Mouse (Mus musculus) limb, embryonic 14.5 days (tissue): Measurements from ENCODE around the gene Orai3. TPM values are rescaled to one million over a fixed set of nuclear protein-coding genes. Genes with fewer than 3 reads are reported as not detected.
A peak's percentile ranks its signal among the peaks of the same experiment; 100 is the strongest.

ENCODE experiments used
- ATAC-seq: fragments of 200-750 bp; cut with Nextera tagmentation; 2 replicates; pipeline ENCODE4 v1.8.0; 2017; ENCODE audit warnings: low read depth, moderate number of reproducible peaks, moderate TSS enrichment; ENCODE audit not compliant: low FRiP score
- DNase-seq: peaks from one replicate; pipeline ENCODE4 v3.0.0-alpha.2; 2015; ENCODE audit warnings: low spot score
- H3K27ac ChIP-seq: fragments of 300-500 bp; sonication (generic); replicated peaks from 2 replicates; pipeline ENCODE4 v1.5.1; 2014; ENCODE audit warnings: low read depth, mild to moderate bottlenecking, low read length, moderate library complexity, mixed read lengths
- H3K27me3 ChIP-seq: fragments of 300-500 bp; sonication (generic); 2 replicates; pipeline ENCODE4 v1.6.1; 2014; ENCODE audit warnings: low read length, mixed read lengths; ENCODE audit not compliant: control insufficient read depth, insufficient read depth
- H3K36me3 ChIP-seq: fragments of 300-500 bp; sonication (generic); 2 replicates; pipeline ENCODE4 v1.6.1; 2014; ENCODE audit warnings: mild to moderate bottlenecking, low read length, moderate library complexity, mixed read lengths; ENCODE audit not compliant: control insufficient read depth, insufficient read depth
- H3K4me1 ChIP-seq: fragments of 300-500 bp; sonication (generic); 2 replicates; pipeline ENCODE4 v1.6.1; 2014; ENCODE audit warnings: antibody characterized with exemption, low read length, mixed read lengths; ENCODE audit not compliant: control insufficient read depth, insufficient read depth
- H3K4me2 ChIP-seq: fragments of 300-500 bp; sonication (generic); replicated peaks from 2 replicates; pipeline ENCODE4 v1.6.1; 2014; ENCODE audit warnings: low read depth, mild to moderate bottlenecking, low read length, moderate library complexity; ENCODE audit not compliant: severe bottlenecking
- H3K4me3 ChIP-seq: fragments of 300-500 bp; sonication (generic); replicated peaks from 2 replicates; pipeline ENCODE4 v1.5.1; 2014; ENCODE audit warnings: low read length
- H3K9ac ChIP-seq: fragments of 300-500 bp; sonication (generic); 2 replicates; pipeline ENCODE4 v1.6.1; 2014; ENCODE audit warnings: mild to moderate bottlenecking, low read depth, low read length, moderate library complexity; ENCODE audit not compliant: severe bottlenecking
- H3K9me3 ChIP-seq: fragments of 300-500 bp; sonication (generic); 2 replicates; pipeline ENCODE4 v1.6.1; 2016; ENCODE audit warnings: low read length; ENCODE audit not compliant: control insufficient read depth
- POLR2A ChIP-seq: fragments of 200-500 bp; IDR thresholded peaks from 2 replicates; pipeline ENCODE4 v1.8.0; 2012; ENCODE audit warnings: inconsistent platforms, mild to moderate bottlenecking, moderate library complexity, borderline replicate concordance; ENCODE audit not compliant: insufficient read depth, insufficient read length; ENCODE audit errors: extremely low read depth
- WGBS: fragments of 180-500 bp; shearing (Covaris S2); extraction: QIAGEN DNeasy Blood & Tissue Kit; methylation state at CpG from one replicate; pipeline ENCODE4 v1.1.7; 2014; 5-methylcytosine and 5-hydroxymethylcytosine counted together
- polyA plus RNA-seq, 2 experiments: library from polyadenylated mRNA; depleted of rRNA in 1 of 2; stranded (reverse) in 1 of 2; unstranded in 1 of 2; fragments of >200 nt; fragmentation: Nextera tagmentation in 1 of 2; extraction: Ambion mirVana in 1 of 2; gene quantifications; 2 replicates each; pipeline versions ENCODE4 v1.2.1 to v1.2.3; 2012 to 2014

Orai3 gene
- polyA plus RNA-seq, 2 experiments = 10.5 to 22.8 TPM

DNA sequence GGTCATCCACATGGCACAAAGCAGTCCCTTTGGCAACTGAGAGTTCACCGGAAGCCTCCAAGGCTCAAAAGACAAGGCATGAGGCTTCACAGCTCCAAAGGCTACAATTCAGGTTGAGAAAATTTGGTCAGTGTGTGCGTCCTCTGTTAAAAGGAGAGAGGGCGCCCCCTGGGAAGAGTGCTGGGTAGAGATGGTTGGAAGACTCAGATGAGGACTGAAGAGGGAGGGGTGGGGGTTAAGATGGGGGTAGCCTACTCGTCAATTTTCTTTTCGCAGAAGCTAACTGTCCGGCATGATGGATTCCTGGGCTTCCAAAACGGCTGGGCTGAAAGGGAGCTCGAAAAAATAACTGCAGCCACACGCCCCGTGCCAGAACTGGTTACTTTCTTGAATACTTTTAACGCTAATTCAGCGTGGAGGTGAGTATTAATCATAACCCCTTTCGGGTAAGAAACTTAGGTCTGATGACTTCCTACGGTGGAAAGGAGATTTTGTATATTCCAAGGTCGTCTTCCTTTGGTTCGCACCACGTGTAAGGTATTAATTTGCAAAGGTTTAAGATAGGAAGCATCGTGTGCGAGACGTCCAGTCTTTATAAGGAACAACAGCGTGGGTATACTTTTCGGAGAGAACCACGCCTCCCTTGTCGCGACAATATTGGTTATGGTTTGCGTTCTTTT is 25.1 kb upstream of the Orai3 start, which contains the start of gene Fbxl19:
Fbxl19 (plus strand) TSS at position 178 of the 680 bp plus-strand sequence.
- H3K4me3 ChIP-seq = peak within 1 kb of the TSS; percentile 88
- peaks cover 10% of the 10 kb centered on the region; the same call in 1 of the 2 replicates for H3K4me1 ChIP-seq
- H3K36me3 ChIP-seq = peaks cover 16% of the 10 kb centered on the region
- peak within 1 kb of the TSS; percentile 86 for H3K27ac ChIP-seq
- no peaks in the 10 kb centered on the region for H3K27me3 ChIP-seq
- peak within 1 kb of the TSS; percentile 72 for H3K9ac ChIP-seq
- DNase-seq = peak; percentile 84
- H3K4me2 ChIP-seq = peak within 1 kb of the TSS; percentile 55
- TF ChIP-seq POLR2A = no peak
- under 1% methylated on average over 26 of the region's 26 CpGs for WGBS
- no peaks in the 10 kb centered on the region for H3K9me3 ChIP-seq
- no peak for ATAC-seq

DNA sequence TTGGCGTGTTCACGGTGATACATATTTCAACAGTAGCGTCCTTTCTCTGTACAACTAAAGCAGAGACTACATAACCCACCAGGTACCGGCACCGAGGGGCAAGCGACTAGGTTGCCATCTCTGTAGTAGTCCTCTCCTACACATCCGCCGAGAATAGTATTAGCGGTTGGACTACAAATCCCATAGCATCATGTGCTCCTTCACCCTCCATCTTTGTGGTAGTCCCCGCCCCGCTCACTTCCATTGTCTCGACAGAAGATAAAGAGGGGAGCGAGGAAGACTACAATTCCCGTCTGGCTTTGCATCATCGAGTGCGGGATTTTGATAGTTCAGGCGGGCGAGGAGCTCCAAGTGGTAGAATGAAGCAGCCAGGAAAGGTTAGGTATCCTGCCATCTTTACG is 24.4 kb upstream of the Orai3 start:
- TF ChIP-seq POLR2A = no peak
- WGBS = under 1% methylated on average over 19 of the region's 19 CpGs

GRCm38 (mm10) chr7:127745652-127746493 is 23.7 kb upstream of the Orai3 start:
- H3K4me2 ChIP-seq = peak overlapping the region; percentile 55
- H3K36me3 ChIP-seq = peaks cover 30% of the 10 kb centered on the region
- DNase-seq (peak; percentile 98), ATAC-seq (peak; percentile 89)
- 0 out of 2 replicates have a peak, but pooled peaks have one; percentile 59 for TF ChIP-seq POLR2A
- under 1% methylated on average over 39 of the region's 39 CpGs for WGBS
- no peaks in the 10 kb centered on the region for H3K9me3 ChIP-seq
- H3K27me3 ChIP-seq = no peaks in the 10 kb centered on the region
- H3K9ac ChIP-seq = peak overlapping the region; percentile 72
- peak overlapping the region; percentile 86 for H3K27ac ChIP-seq
- H3K4me1 ChIP-seq = peaks cover 10% of the 10 kb centered on the region; the same call in 1 of the 2 replicates
- H3K4me3 ChIP-seq = peak overlapping the region; percentile 88

More for the DNA sequence above, 24.4 kb upstream of the Orai3 start:
- H3K36me3 ChIP-seq = peaks cover 24% of the 10 kb centered on the region
- H3K9me3 ChIP-seq = no peaks in the 10 kb centered on the region
- ATAC-seq (peak; percentile 85), DNase-seq (peak; percentile 98)
- peak overlapping the region; percentile 88 for H3K4me3 ChIP-seq
- H3K9ac ChIP-seq = peak overlapping the region; percentile 72
- peak overlapping the region; percentile 55 for H3K4me2 ChIP-seq
- peaks cover 10% of the 10 kb centered on the region; the same call in 1 of the 2 replicates for H3K4me1 ChIP-seq
- no peaks in the 10 kb centered on the region for H3K27me3 ChIP-seq
- H3K27ac ChIP-seq = peak overlapping the region; percentile 86

- Histone ChIP-seq H3K27me3 (no peaks in the 10 kb centered on the region), H3K4me2 (peak overlapping the region; percentile 55), H3K27ac (peak overlapping the region; percentile 82), H3K9me3 (no peaks in the 10 kb centered on the region), H3K4me1 (peaks cover 10% of the 10 kb centered on the region; the same call in 1 of the 2 replicates), H3K9ac (peak overlapping the region; percentile 72), H3K4me3 (peak overlapping the region; percentile 88), H3K36me3 (peaks cover 39% of the 10 kb centered on the region)
- no peak for TF ChIP-seq POLR2A
- WGBS = 2% methylated on average over 32 of the region's 62 CpGs
- DNase-seq (peak; percentile 42), ATAC-seq (no peak)
Measured at GRCm38 (mm10) chr7:127746494-127747491, 22.8 kb upstream of the Orai3 start.
